Mouse (Mus musculus): Measurements from ENCODE around the gene Plcl2. TPM values are rescaled to one million over a fixed set of nuclear protein-coding genes. Genes with fewer than 3 reads are reported as not detected.
"Not testable (repeated sequence)": the region's sequence is repeated elsewhere in the genome, so short reads cannot be mapped to it uniquely, and the experiment has no call there.

Plcl2 gene
- polyA plus RNA-seq, 1 experiment, result 4.3 TPM

DNA sequence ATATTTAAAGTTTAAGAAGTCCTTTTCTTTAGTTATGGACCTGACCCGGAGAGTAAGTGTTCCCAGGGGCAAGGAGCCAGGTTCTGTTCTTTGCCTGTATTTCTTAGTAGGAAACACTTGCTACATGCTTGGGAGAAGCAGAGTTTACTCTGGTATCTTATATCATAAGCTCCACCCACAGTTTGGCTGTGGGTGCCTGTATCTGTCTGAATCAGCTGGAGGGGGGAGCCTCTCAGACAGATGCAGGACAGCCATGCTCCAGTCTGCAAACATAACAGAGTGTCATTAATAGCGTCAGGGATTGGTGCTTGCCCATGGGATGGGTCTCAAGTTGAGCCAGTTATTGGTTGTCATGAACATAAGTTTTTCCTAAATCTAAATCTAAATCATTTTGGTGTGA lies 42.9 kb downstream of the Plcl2 start:
- Histone ChIP-seq H3K36me3 (ENCODE audit: control insufficient read depth, insufficient read depth) (no peaks in the 10 kb centered on the region), H3K27me3 (ENCODE audit: control insufficient read depth, insufficient read depth, insufficient read length) (no peaks in the 10 kb centered on the region), H3ac (ENCODE audit: control insufficient read depth, insufficient read length, low read depth) (no peak overlapping the region), H3K79me2 (ENCODE audit: control insufficient read depth, insufficient read depth) (no peaks in the 10 kb centered on the region), H3K4me3 (ENCODE audit: insufficient read depth, poor library complexity, severe bottlenecking) (no peak overlapping the region), H3K79me3 (ENCODE audit: low read depth) (no peaks in the 10 kb centered on the region)
- TF ChIP-seq USF1 (IDR thresholded peaks at IDR 0.05; ENCODE audit: low read depth), result no peak
- no peak for TF ChIP-seq FOSL1 (IDR thresholded peaks at IDR 0.05; ENCODE audit: insufficient read depth, low read length, poor library complexity, severe bottlenecking)

- H3K36me3 ChIP-seq (ENCODE audit: control insufficient read depth, insufficient read depth), result no peaks in the 10 kb centered on the region
- no peak for TF ChIP-seq CEBPB (IDR thresholded peaks at IDR 0.05; ENCODE audit: low read depth)
- no peak for TF ChIP-seq MYOD1 (IDR thresholded peaks at IDR 0.05; ENCODE audit: control insufficient read depth, insufficient read length, low read depth)
- no peak for TF ChIP-seq MYOG (IDR thresholded peaks at IDR 0.05; ENCODE audit: control insufficient read depth, extremely low read depth, insufficient read length)
- no peak for TF ChIP-seq CTCF (IDR thresholded peaks at IDR 0.05; ENCODE audit: control insufficient read depth, insufficient read depth, insufficient read length)
- no peak for TF ChIP-seq MAX (IDR thresholded peaks at IDR 0.05)
- no peak for TF ChIP-seq FOSL1 (IDR thresholded peaks at IDR 0.05; ENCODE audit: insufficient read depth, low read length, poor library complexity, severe bottlenecking)
- no peak for TF ChIP-seq USF1 (IDR thresholded peaks at IDR 0.05; ENCODE audit: low read depth)
- no peak overlapping the region for H3K4me3 ChIP-seq (ENCODE audit: insufficient read depth, poor library complexity, severe bottlenecking)
- no peaks in the 10 kb centered on the region for H3K79me2 ChIP-seq (ENCODE audit: control insufficient read depth, insufficient read depth)
- no peaks in the 10 kb centered on the region for H3K79me3 ChIP-seq (ENCODE audit: low read depth)
- H3ac ChIP-seq (ENCODE audit: control insufficient read depth, insufficient read length, low read depth), result no peak overlapping the region
- H3K27me3 ChIP-seq (ENCODE audit: control insufficient read depth, insufficient read depth, insufficient read length), result no peaks in the 10 kb centered on the region
These were observed 48.5 kb downstream of the Plcl2 start for GRCm38 (mm10) chr17:50557566-50558238.

GRCm38 (mm10) chr17:50558239-50558625 lies 49.0 kb downstream of the Plcl2 start:
- Histone ChIP-seq H3K4me3 (ENCODE audit: insufficient read depth, poor library complexity, severe bottlenecking) (no peak overlapping the region), H3ac (ENCODE audit: control insufficient read depth, insufficient read length, low read depth) (no peak overlapping the region), H3K36me3 (ENCODE audit: control insufficient read depth, insufficient read depth) (no peaks in the 10 kb centered on the region), H3K79me3 (ENCODE audit: low read depth) (no peaks in the 10 kb centered on the region), H3K27me3 (ENCODE audit: control insufficient read depth, insufficient read depth, insufficient read length) (no peaks in the 10 kb centered on the region), H3K79me2 (ENCODE audit: control insufficient read depth, insufficient read depth) (no peaks in the 10 kb centered on the region)
- TF ChIP-seq MYOG (IDR thresholded peaks at IDR 0.05; ENCODE audit: control insufficient read depth, extremely low read depth, insufficient read length) (no peak), FOSL1 (IDR thresholded peaks at IDR 0.05; ENCODE audit: insufficient read depth, low read length, poor library complexity, severe bottlenecking) (no peak), MYOD1 (IDR thresholded peaks at IDR 0.05; ENCODE audit: control insufficient read depth, insufficient read length, low read depth) (no peak), CTCF (IDR thresholded peaks at IDR 0.05; ENCODE audit: control insufficient read depth, insufficient read depth, insufficient read length) (no peak), CEBPB (IDR thresholded peaks at IDR 0.05; ENCODE audit: low read depth) (no peak), MAX (IDR thresholded peaks at IDR 0.05) (no peak), USF1 (IDR thresholded peaks at IDR 0.05; ENCODE audit: low read depth) (no peak)

DNA sequence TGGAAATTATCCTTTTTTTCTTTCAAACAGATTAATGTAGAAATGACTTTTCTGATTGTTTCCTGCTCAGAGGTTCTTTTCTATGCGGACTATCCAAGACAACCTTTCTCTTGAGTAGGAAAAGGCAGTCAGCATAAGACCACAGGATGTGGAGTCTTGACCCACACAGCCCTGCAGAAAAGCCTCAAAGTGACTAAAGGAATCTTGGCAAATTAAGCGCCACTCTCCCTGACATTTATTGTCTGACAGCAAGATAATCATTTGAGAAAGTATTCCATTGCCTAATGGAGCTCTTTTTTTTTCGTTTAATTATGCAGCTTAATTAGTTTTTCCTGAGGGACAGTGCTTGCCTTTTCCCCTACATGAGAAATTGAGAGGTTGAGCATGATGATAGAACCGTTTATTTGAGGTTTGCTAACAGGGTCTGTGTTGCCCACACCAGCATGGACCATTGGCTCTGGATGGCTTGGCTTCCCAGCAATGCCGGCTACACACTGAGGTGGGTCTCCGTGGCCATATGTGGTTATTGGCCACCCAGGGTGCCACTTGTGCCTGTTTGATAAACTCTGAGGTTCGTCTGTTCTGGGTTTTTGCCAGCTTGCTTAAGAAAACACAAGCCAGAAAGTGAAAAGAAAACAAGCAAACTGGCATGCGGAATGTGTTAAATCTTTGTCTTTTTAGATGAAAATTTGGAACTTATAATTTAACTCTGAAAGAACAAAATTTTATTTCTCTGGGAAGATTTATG lies 56.3 kb downstream of the Plcl2 start:
- no peaks in the 10 kb centered on the region for H3K27me3 ChIP-seq (ENCODE audit: control insufficient read depth, insufficient read depth, insufficient read length)
- H3ac ChIP-seq (ENCODE audit: control insufficient read depth, insufficient read length, low read depth), result no peak overlapping the region
- TF ChIP-seq CTCF (IDR thresholded peaks at IDR 0.05; ENCODE audit: control insufficient read depth, insufficient read depth, insufficient read length) (no peak), CEBPB (IDR thresholded peaks at IDR 0.05; ENCODE audit: low read depth) (no peak), MAX (IDR thresholded peaks at IDR 0.05) (no peak), MYOD1 (IDR thresholded peaks at IDR 0.05; ENCODE audit: control insufficient read depth, insufficient read length, low read depth) (no peak), MYOG (IDR thresholded peaks at IDR 0.05; ENCODE audit: control insufficient read depth, extremely low read depth, insufficient read length) (no peak), USF1 (IDR thresholded peaks at IDR 0.05; ENCODE audit: low read depth) (no peak), FOSL1 (IDR thresholded peaks at IDR 0.05; ENCODE audit: insufficient read depth, low read length, poor library complexity, severe bottlenecking) (no peak)
- no peak overlapping the region for H3K4me3 ChIP-seq (ENCODE audit: insufficient read depth, poor library complexity, severe bottlenecking)
- H3K36me3 ChIP-seq (ENCODE audit: control insufficient read depth, insufficient read depth), result no peaks in the 10 kb centered on the region
- H3K79me2 ChIP-seq (ENCODE audit: control insufficient read depth, insufficient read depth), result no peaks in the 10 kb centered on the region
- no peaks in the 10 kb centered on the region for H3K79me3 ChIP-seq (ENCODE audit: low read depth)

- Histone ChIP-seq H3K79me2 (ENCODE audit: control insufficient read depth, insufficient read depth) (no peaks in the 10 kb centered on the region), H3ac (ENCODE audit: control insufficient read depth, insufficient read length, low read depth) (no peak overlapping the region), H3K36me3 (ENCODE audit: control insufficient read depth, insufficient read depth) (no peaks in the 10 kb centered on the region), H3K27me3 (ENCODE audit: control insufficient read depth, insufficient read depth, insufficient read length) (no peaks in the 10 kb centered on the region), H3K79me3 (ENCODE audit: low read depth) (no peaks in the 10 kb centered on the region), H3K4me3 (ENCODE audit: insufficient read depth, poor library complexity, severe bottlenecking) (no peak overlapping the region)
- no peak for TF ChIP-seq MAX (IDR thresholded peaks at IDR 0.05)
These were observed 59.6 kb downstream of the Plcl2 start for GRCm38 (mm10) chr17:50568846-50569245.

DNA sequence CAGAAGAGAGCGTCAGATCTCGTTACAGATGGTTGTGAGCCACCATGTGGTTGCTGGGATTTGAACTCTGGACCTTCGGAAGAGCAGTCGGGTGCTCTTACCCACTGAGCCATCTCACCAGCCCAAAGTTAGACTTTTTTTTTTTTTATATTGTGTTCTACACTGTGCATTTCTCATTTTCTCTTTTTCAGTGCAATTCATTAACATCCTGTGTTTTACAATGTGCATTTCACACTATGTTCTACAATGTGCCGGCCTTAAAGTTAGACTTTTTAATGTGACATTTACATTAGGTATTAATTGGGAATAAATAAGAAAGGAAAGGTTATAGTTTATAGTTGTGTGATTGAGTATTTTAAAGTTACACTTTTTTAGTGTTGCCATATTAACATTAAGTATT lies 61.0 kb downstream of the Plcl2 start:
- not testable (repeated sequence) for H3K27me3 ChIP-seq (ENCODE audit: control insufficient read depth, insufficient read depth, insufficient read length); H3K4me3 ChIP-seq (ENCODE audit: insufficient read depth, poor library complexity, severe bottlenecking); H3ac ChIP-seq (ENCODE audit: control insufficient read depth, insufficient read length, low read depth); H3K36me3 ChIP-seq (ENCODE audit: control insufficient read depth, insufficient read depth); H3K79me2 ChIP-seq (ENCODE audit: control insufficient read depth, insufficient read depth); H3K79me3 ChIP-seq (ENCODE audit: low read depth)

Measured in C2C12 (cell line).